Mouse (Mus musculus): ENCODE measurements around the gene Ndufs2.

Ndufs2 gene

DNA sequence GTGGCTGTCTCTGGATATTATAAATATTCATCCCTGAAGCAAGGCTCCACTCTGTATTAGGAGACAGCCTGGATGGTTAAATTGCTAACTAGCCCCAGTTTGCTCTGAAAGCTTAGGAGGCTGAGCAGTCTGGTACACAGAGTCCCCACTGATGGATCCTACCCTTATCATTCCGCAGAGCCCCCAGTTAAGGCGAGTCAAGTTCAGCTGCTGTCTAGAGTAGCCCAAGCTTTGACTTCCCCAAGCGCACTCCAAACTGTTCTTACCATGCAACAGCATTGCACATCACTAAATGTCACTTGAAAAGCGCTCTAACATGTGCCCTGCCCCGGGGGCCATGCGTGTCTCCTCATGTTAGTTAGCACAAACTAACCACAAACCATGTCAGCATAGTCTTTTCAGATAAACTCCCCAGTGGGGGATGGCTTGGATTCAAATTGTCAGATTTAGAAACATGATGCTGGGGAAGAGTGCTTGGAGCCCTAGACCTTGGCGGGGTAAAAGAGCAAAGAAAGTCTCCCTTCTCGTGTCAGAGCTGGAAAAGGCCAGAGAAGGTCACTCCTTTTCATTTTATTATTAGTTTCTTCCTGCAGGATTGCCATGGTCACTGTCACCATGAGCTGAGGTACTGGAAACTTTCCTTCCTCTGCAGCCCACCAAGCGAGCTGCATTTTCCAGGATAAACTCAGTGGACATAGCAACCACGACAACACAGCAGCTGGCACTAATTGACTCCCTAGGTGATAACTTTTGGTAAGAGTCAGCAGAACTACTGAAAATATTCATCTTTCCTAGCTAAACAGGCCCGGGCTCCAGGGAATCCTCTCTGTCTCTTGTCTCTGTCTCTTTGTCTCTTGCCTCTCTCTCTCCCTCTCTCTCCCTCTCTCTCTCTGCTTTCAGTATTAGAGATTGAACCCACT is 57.0 kb downstream of the Ndufs2 start:
- no peak for DNase-seq

DNA sequence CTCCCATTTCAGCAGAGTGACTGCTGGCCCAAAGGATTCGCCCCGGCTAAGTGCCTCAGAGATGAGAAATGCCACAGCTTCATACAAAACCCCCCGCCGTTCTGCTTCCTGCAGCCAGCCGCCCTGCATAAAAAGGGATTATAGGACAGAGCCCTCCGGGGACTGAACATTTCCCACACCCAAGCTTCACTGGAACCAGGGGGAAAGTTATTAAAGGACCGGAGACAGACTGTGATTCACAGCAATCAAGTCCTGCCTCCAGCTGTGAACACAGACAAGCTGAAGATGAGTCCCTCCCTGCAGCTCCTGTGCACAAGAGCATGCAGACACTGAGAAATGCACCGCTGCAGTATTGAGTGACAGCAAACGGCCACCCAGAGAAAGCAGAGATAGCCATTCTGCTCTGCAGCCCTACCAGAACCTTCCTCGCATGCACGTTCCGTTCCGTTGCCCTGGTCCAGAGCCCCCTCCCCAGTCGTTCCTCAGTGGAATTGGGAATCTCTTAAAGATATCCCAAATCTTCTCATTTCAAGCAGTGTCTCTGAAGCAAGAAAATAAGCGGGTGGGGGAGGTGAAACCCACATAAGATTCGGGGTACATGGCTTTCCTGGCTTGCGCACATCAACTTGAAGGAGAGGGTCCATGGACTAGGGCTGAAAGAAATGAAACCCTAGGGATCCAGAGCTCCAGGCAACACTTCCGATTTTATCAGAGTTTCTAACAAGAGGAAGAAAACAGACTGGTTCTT is 57.9 kb downstream of the Ndufs2 start:
- no peak for DNase-seq

DNA sequence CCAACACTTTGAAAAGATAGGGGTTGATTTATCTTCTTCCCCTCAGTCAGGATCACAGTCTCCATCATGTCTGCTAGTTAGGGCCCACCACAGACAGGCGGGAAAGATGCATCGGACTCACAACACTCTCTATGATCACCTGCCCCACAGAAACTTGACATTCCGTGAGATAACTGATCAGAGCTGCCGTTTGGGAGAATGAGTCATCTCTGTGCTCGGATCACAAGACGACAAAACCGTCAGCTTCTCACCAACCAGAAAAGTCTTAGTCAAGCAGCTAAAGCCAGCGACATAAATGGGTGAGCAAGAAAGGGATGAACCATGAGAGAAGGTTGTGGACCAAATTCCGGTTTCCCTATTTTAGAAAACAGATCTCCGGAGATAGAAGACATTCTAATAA is 58.9 kb downstream of the Ndufs2 start:
- DNase-seq, result no peak

DNA sequence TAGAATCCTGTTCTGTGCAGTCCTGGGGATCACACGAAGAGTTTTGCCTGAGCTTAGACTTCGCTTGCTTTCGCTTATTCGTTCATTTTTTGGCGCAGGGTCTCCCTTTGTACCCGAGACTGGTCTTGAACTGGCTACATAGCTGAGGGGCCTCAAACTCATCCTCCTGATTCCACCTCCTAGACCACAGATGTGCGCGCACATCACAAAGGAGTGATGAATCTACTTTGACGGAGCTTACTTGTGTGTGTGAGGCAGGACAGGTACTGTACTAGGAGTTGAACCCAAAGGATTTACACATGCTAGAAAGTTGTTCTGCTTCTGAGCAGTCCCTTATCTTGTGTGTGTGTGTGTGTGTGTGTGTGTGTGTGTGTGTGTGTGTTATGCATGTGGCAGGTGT is 60.4 kb downstream of the Ndufs2 start:
- DNase-seq, result no peak

DNA sequence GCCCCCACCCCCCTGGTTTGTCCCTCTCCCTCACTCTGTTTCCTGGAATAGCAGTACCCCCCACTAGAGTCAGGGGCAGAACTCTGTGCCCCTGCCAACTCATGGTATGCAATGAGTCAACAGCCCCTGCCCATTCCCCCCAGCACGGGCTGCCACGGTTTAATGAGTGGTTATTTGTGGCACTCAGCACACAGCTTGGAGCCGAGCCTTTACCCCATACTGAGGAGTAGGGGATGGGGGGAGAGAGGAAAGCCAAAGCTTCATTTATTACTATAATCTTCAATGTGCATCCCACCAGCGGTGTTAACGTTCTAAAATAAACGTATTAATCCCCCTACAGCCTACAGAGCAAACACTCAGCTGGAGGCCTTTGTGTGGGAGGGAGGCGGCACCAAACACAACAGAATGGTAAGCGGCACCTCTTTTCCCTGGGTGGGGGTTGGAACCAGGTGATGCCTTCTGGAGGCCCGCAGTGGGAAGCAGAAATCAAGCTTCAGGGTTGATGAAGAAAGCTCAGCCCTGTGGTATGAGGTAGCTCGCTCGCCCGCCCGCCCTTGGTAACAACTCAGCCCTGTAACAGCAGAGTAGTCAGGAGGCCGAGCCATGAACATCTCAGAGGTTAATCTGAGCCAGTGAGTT is 61.6 kb downstream of the Ndufs2 start:
- DNase-seq, result no peak

DNA sequence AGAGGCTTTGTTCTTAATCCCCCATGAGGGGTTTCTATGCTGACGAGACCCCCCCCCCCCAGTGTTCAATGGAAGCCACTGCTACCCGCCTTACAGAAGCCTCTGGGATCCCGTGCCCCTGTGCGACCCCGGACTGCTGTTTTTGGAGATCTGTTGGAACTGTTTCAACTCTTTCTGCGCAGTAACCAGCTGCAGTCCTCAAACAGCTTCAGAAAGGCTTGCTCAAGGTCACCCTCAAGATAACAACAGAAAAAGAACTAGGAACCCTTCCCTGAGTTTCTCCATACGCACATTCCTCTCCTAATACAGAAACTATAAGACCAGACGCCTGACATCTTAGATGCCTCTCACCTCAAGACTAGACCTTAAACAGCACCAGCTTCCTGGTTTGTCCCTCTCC is 62.1 kb downstream of the Ndufs2 start:
- DNase-seq, result peak in 1 of 2 experiments; percentile 24

DNA sequence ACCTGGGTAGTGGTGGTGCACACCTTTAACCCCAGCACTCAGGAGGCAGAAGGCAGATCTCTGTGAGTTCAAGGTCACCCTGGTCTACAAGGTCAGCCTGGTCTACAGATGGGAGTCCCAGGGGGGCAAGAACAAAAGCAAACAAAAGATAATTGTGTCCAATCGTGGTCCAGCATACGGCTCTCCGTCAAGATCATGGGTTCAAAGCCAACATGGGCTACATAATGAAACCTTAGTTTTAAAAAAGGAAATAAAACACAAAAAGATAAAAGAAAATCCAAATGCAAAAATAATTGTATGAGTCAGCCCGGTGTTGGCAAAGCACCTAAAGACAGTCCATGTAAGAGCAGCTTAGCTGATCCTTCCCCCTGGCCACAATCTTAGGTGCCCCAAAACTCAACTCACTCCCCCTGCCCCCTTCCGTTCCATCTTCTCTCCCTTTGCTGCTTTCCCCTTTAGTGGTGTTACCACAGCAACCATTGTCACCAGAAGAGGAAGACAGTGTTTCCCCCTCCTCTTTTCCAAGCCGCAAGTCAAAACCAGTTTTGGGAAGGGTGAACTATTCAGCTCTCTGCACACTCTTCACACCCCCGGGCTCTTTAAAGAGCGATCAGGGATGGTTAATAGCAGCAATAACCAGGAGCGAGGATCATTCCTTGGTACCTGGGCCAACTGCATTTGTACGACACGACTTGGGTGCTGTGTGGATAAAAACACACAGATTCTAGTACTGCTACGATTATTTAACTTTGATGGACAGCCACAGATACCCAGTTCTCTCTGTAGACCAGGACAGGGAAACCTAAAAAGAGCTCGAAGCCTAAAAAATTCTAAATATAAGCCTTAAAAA is 63.1 kb downstream of the Ndufs2 start:
- DNase-seq, result no peak

DNA sequence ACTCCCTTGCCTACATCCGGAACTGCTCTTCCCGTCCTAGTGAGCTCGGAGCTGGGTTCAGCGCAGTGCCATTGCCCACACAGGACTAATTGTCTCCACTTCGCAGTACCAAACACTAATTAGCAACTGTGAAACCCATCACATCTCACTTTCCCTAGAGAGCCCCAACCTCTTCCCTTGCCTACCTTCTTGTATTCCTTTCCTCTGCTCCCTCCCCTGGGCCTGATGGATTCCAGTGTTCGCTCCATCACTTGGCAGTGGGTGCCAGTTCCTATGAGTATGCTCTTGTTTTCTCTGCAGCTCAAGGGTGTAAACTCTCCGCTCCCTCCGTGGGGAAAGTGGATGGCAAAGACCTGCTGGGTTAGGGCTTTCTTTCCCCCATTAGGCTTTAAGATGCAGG is 65.5 kb downstream of the Ndufs2 start:
- DNase-seq, result no peak

All from kidney, postnatal 25 days (tissue).